8 mouse cellular contexts compared by ENCODE assay signal in genomic region chr10:82984950-82985699, GRCm38 (mm10). TPM values are rescaled to one million over a fixed set of nuclear protein-coding genes. Genes with fewer than 3 reads are reported as not detected.
DNase-seq lines count a peak whose midpoint lies in the region.

TSS of gene Chst11 (plus strand) at chr10:82985498.

- H3K9me3 ChIP-seq in megakaryocyte, embryonic 14.5 days: no peaks in the 10 kb centered on the region

- H3K4me1 ChIP-seq in megakaryocyte, embryonic 14.5 days: peaks cover 84% of the 10 kb centered on the region

- peaks cover 27% of the 10 kb centered on the region for H3K27me3 ChIP-seq in megakaryocyte, embryonic 14.5 days (replicated peaks)

- peaks cover 8% of the 10 kb centered on the region for H3K36me3 ChIP-seq in megakaryocyte, embryonic 14.5 days (replicated peaks; ENCODE audit: low read length)

- peak within 1 kb of the TSS; percentile 95 for H3K4me3 ChIP-seq in megakaryocyte, embryonic 14.5 days (replicated peaks)

- peak; percentile 66 for DNase-seq in adipocyte (ENCODE audit: low spot score)
- DNase-seq in embryo, embryonic 10 days (ENCODE audit: low spot score): peak; percentile 79
- peak; percentile 53 for DNase-seq in gastrocnemius, postnatal 10 days
- peak; percentile 72 for DNase-seq in induced T-regulatory cell, adult 2 months (ENCODE audit: low read depth)
- DNase-seq in left cerebral cortex, adult 9 months (ENCODE audit: low spot score in 2 of 2): peak; percentile 61 to 79
- peak; percentile 75 for DNase-seq in right cerebral cortex, postnatal 14 days
- peak; percentile 81 for DNase-seq in yolk sac, embryonic 10.5 days (ENCODE audit: low spot score)

RNA-seq across cellular contexts. Expression of gene Chst11, which starts in this region (rescaled TPM):
- total RNA-seq in gastrocnemius, postnatal 10 days (2021): 1 to 10 TPM; 1.3 to 3.3 TPM
- polyA plus RNA-seq in megakaryocyte, embryonic 14.5 days (2012; ENCODE audit: insufficient read depth, low replicate concordance): 10.4 and 12.4 TPM in 2 replicates

Comparison
In these comparisons a context has a peak if more than half of its experiments do, and no peak if none do; other contexts are left out.
1. Peak in every context shown above with its lines: DNase-seq and H3K4me3 ChIP-seq.